Mouse (Mus musculus) forebrain, postnatal 0 days (tissue): Measurements from ENCODE around the gene Cbarp. TPM values are rescaled to one million over a fixed set of nuclear protein-coding genes. Genes with fewer than 3 reads are reported as not detected.
A peak's percentile ranks its signal among the peaks of the same experiment; 100 is the strongest.

Experiments used
- ATAC-seq: fragments of 200-750 bp; cut with Nextera tagmentation; 2 replicates; pipeline ENCODE4 v1.8.0; 2017; ENCODE audit warnings: mild to moderate bottlenecking, moderate library complexity
- DNase-seq: peaks from one replicate; pipeline ENCODE4 v3.0.0-alpha.2; 2015
- H3K27ac ChIP-seq: fragments of 300-500 bp; sonication (generic); 2 replicates; pipeline ENCODE4 v1.5.1; 2014; ENCODE audit warnings: low read depth, mild to moderate bottlenecking, antibody characterized with exemption, low read length, moderate library complexity, mixed read lengths
- H3K27me3 ChIP-seq: fragments of 300-500 bp; sonication (generic); 2 replicates; pipeline ENCODE4 v1.6.1; 2014; ENCODE audit warnings: mild to moderate bottlenecking, low read length, mixed read lengths; ENCODE audit not compliant: insufficient read depth
- H3K36me3 ChIP-seq: fragments of 300-500 bp; sonication (generic); 2 replicates; pipeline ENCODE4 v1.6.1; 2014; ENCODE audit warnings: mild to moderate bottlenecking, moderate library complexity; ENCODE audit not compliant: insufficient read depth
- H3K4me1 ChIP-seq: fragments of 300-500 bp; sonication (generic); 2 replicates; pipeline ENCODE4 v1.6.1; 2014; ENCODE audit warnings: antibody characterized with exemption; ENCODE audit not compliant: insufficient read depth
- H3K4me2 ChIP-seq: fragments of 300-500 bp; sonication (generic); 2 replicates; pipeline ENCODE4 v1.6.1; 2014; ENCODE audit warnings: low read depth, mild to moderate bottlenecking, moderate library complexity
- H3K4me3 ChIP-seq: fragments of 300-500 bp; sonication (generic); 2 replicates; pipeline ENCODE4 v1.5.1; 2014; ENCODE audit warnings: low read depth, low read length, mixed read lengths
- H3K9ac ChIP-seq: fragments of 300-500 bp; sonication (generic); 2 replicates; pipeline ENCODE4 v1.6.1; 2014; ENCODE audit warnings: mild to moderate bottlenecking
- H3K9me3 ChIP-seq: fragments of 300-500 bp; sonication (generic); 2 replicates; pipeline ENCODE4 v1.6.1; 2016; ENCODE audit warnings: low read length
- CTCF ChIP-seq: sonication (generic); IDR thresholded peaks from 2 replicates; pipeline ENCODE4 v1.5.1; 2016; ENCODE audit warnings: antibody characterized with exemption, control low read depth, low read depth
- WGBS: fragments of 180-500 bp; shearing (Covaris S2); extraction: QIAGEN DNeasy Blood & Tissue Kit; methylation state at CpG from one replicate; pipeline ENCODE4 v1.1.7; 2014; 5-methylcytosine and 5-hydroxymethylcytosine counted together
- polyA plus RNA-seq: library from polyadenylated mRNA; unstranded; fragments of >200 nt; fragmentation: Nextera tagmentation; extraction: Ambion mirVana; gene quantifications from 2 replicates; pipeline ENCODE4 v1.2.1, GENCODE M21; 2015
- total RNA-seq: library from RNA; depleted of rRNA; stranded (reverse); fragments of >200 nt; gene quantifications from 2 replicates; pipeline ENCODE4 v1.2.3, GENCODE M21; 2014

The Cbarp gene
- total and polyA plus RNA-seq, 2 experiments from 2014 or later, result 68.2 to 151 TPM

- Histone ChIP-seq H3K4me2 (peak overlapping the region; percentile 68), H3K36me3 (no peaks in the 10 kb centered on the region), H3K27ac (no peak overlapping the region), H3K9ac (peak overlapping the region; percentile 81), H3K27me3 (no peaks in the 10 kb centered on the region), H3K4me1 (peaks cover 18% of the 10 kb centered on the region), H3K9me3 (no peaks in the 10 kb centered on the region), H3K4me3 (peak overlapping the region; percentile 78)
- 35% methylated on average over 6 of the region's 6 CpGs for WGBS
- DNase-seq (no peak), ATAC-seq (no peak)
- TF ChIP-seq CTCF, result no peak
Observed at GRCm38 (mm10) chr10:80180288-80180687, 39.7 kb upstream of the Cbarp start.

- ATAC-seq (peak; percentile 77), DNase-seq (peak; percentile 80)
- 4% methylated on average over 69 of the region's 106 CpGs for WGBS
- peak within 1 kb of the TSS; percentile 78 for H3K27ac ChIP-seq
- H3K27me3 ChIP-seq, result no peaks in the 10 kb centered on the region
- H3K4me1 ChIP-seq, result peaks cover 18% of the 10 kb centered on the region
- peak within 1 kb of the TSS; percentile 81 for H3K9ac ChIP-seq
- peak within 1 kb of the TSS; percentile 68 for H3K4me2 ChIP-seq
- peak within 1 kb of the TSS; percentile 78 for H3K4me3 ChIP-seq
- peak; percentile 13; the same call in 1 of the 2 replicates for TF ChIP-seq CTCF
- no peaks in the 10 kb centered on the region for H3K9me3 ChIP-seq
- no peaks in the 10 kb centered on the region for H3K36me3 ChIP-seq
Observed at GRCm38 (mm10) chr10:80179068-80180051, 38.7 kb upstream of the Cbarp start, which contains the start of gene Efna2. TSS of gene Efna2 (plus strand) at chr10:80179482.

GRCm38 (mm10) chr10:80177441-80178279, 37.0 kb upstream of the Cbarp start:
- WGBS, result 65% methylated on average over 7 of the region's 7 CpGs

GRCm38 (mm10) chr10:80176270-80176834, 35.7 kb upstream of the Cbarp start:
- 70% methylated on average over 5 of the region's 5 CpGs for WGBS
- Histone ChIP-seq H3K27ac (no peak overlapping the region), H3K27me3 (no peaks in the 10 kb centered on the region), H3K9ac (no peak overlapping the region), H3K4me3 (no peak overlapping the region), H3K9me3 (no peaks in the 10 kb centered on the region), H3K4me2 (no peak overlapping the region), H3K4me1 (peaks cover 15% of the 10 kb centered on the region), H3K36me3 (peaks cover 10% of the 10 kb centered on the region)
- ATAC-seq (no peak), DNase-seq (no peak)
- TF ChIP-seq CTCF, result no peak

More at GRCm38 (mm10) chr10:80177441-80178279, 37.0 kb upstream of the Cbarp start:
- Histone ChIP-seq H3K36me3 (no peaks in the 10 kb centered on the region), H3K4me1 (peaks cover 18% of the 10 kb centered on the region), H3K9ac (no peak overlapping the region), H3K4me3 (no peak overlapping the region), H3K9me3 (no peaks in the 10 kb centered on the region), H3K27me3 (no peaks in the 10 kb centered on the region), H3K4me2 (no peak overlapping the region), H3K27ac (no peak overlapping the region)
- no peak for TF ChIP-seq CTCF
- no peak for ATAC-seq
- no peak for DNase-seq

GRCm38 (mm10) chr10:80175536-80176269, 35.1 kb upstream of the Cbarp start:
- ATAC-seq, result peak; percentile 28; the same call in 1 of the 2 replicates
- Histone ChIP-seq H3K9ac (no peak overlapping the region), H3K4me2 (no peak overlapping the region), H3K27me3 (no peaks in the 10 kb centered on the region), H3K9me3 (no peaks in the 10 kb centered on the region), H3K4me1 (peaks cover 9% of the 10 kb centered on the region), H3K36me3 (peaks cover 16% of the 10 kb centered on the region), H3K27ac (no peak overlapping the region), H3K4me3 (no peak overlapping the region)
- peak; percentile 78 for DNase-seq
- 19% methylated on average over 4 of the region's 4 CpGs for WGBS
- peak; percentile 81 for TF ChIP-seq CTCF

- TF ChIP-seq CTCF, result peak; percentile 57
- no peaks in the 10 kb centered on the region for H3K9me3 ChIP-seq
- DNase-seq (no peak), ATAC-seq (no peak)
- WGBS, result 54% methylated on average over 2 of the region's 2 CpGs
- H3K4me3 ChIP-seq, result no peak overlapping the region
- no peak overlapping the region for H3K9ac ChIP-seq
- H3K4me2 ChIP-seq, result no peak overlapping the region
- H3K4me1 ChIP-seq, result no peaks in the 10 kb centered on the region; the same call in 1 of the 2 replicates
- peaks cover 26% of the 10 kb centered on the region for H3K36me3 ChIP-seq
- H3K27ac ChIP-seq, result no peak overlapping the region
- no peaks in the 10 kb centered on the region for H3K27me3 ChIP-seq
Observed at GRCm38 (mm10) chr10:80174705-80175104, 34.1 kb upstream of the Cbarp start.
